Mouse (Mus musculus): Measurements from ENCODE around the gene H6pd.

DNA sequence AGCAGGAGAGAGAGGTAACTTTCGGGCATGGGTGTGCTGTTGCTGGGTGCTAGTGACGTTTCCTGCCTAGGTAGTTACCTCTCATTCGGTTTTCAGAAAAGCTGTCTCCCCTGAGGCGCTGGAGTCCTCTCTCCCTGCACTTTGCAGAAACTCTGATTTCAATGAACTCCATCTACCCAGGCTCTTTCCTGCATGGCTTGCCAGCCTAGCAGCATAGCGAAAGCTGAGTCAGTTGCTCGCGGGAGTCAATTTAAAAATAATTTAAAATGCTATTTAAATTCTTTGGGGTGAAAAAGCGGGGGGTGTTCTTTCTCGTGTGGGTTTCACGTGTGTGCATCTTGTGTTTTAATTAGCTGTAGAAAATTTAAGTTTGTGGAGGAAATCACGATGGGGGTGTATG lies 21.1 kb upstream of the H6pd start:
- TF ChIP-seq CTCF (IDR thresholded peaks at IDR 0.05; ENCODE audit: insufficient read depth, low read depth, low read length) (no peak), POLR2A (IDR thresholded peaks at IDR 0.05; ENCODE audit: insufficient read depth, low read depth, low read length) (no peak)
